ENCODE assay signal across 30 mouse cellular contexts in genomic region chr17:12160061-12160421, GRCm38 (mm10). TPM values are rescaled to one million over a fixed set of nuclear protein-coding genes. Genes with fewer than 3 reads are reported as not detected.
A peak's percentile ranks its signal among the peaks of the same experiment; 100 is the strongest.
DNase-seq lines count a peak whose midpoint lies in the region; ATAC-seq and TF ChIP-seq lines count a peak whose summit lies in the region.
"Had no signal": no experiment of that assay in that cellular context is flagged by ENCODE, and none has a peak within 500 bp of the region (broad histone marks: within the 10 kb centered on the region; RNA-seq: fewer than 3 reads in every experiment).

No protein-coding gene starts in this region.

- 85% methylated on average over 5 of the region's 5 CpGs for WGBS in spleen, adult 2 months

- H3K4me3 ChIP-seq in layer of hippocampus, adult 2 months: no peak overlapping the region
- H3K4me3 ChIP-seq in spleen, adult 2 months (ENCODE audit: extremely low read depth, insufficient read depth, insufficient read length): no peak overlapping the region
- H3K4me3 ChIP-seq: embryonic facial prominence, embryonic 10.5 days; embryonic facial prominence, embryonic 15.5 days; forebrain, embryonic 13.5 days; heart, adult 2 months; heart, embryonic 13.5 days; left cerebral cortex, adult 2 months; limb, embryonic 15.5 days had no signal

- TF ChIP-seq CTCF in layer of hippocampus, adult 2 months (conservative IDR thresholded peaks at IDR 0.05): no peak
- no peak for TF ChIP-seq CTCF in spleen, adult 2 months (IDR thresholded peaks at IDR 0.05; ENCODE audit: extremely low read depth, insufficient read depth, insufficient read length, insufficient replicate concordance)

- 0 out of 2 replicates have a peak, but pooled peaks have one; percentile 8 for ATAC-seq in common myeloid progenitor, adult 5-6 weeks (replicated peaks; ENCODE audit: low read depth, poor library complexity, severe bottlenecking)
- ATAC-seq in megakaryocyte progenitor cell, adult 5-6 weeks (replicated peaks; ENCODE audit: poor library complexity): peak; percentile 68
- ATAC-seq: forebrain, embryonic 13.5 days; intestine, postnatal 0 days had no signal

- H3K4me1 ChIP-seq in spleen, adult 2 months (ENCODE audit: control insufficient read depth, insufficient read depth, insufficient read length): peaks cover 43% of the 10 kb centered on the region; the same call in 1 of the 2 replicates

- TF ChIP-seq POLR2A in spleen, adult 2 months (IDR thresholded peaks at IDR 0.05; ENCODE audit: low read depth, low read length): no peak

- H3K27ac ChIP-seq in layer of hippocampus, adult 2 months: peak overlapping the region; percentile 32; the same call in 1 of the 2 replicates
- H3K27ac ChIP-seq in spleen, adult 2 months (ENCODE audit: insufficient read depth, low read length): 0 out of 2 replicates have a peak overlapping the region, but pooled peaks have one; percentile 33
- H3K27ac ChIP-seq: embryonic facial prominence, embryonic 10.5 days; embryonic facial prominence, embryonic 15.5 days; forebrain, embryonic 13.5 days; heart, adult 2 months; heart, embryonic 13.5 days; hindbrain, embryonic 14.5 days; left cerebral cortex, adult 2 months; limb, embryonic 15.5 days; stomach, postnatal 0 days had no signal

- intact Hi-C loops in left cerebral cortex, postnatal 36 days (cut with DNase I): loop anchor here (5.0 kb wide), 1 partner anchor 47 kb away; no protein-coding TSS in a partner anchor

- H3K27me3 ChIP-seq in spleen, adult 2 months (ENCODE audit: control insufficient read depth, insufficient read depth, low read length): no peaks in the 10 kb centered on the region
- H3K27me3 ChIP-seq: embryonic facial prominence, embryonic 15.5 days; forebrain, embryonic 13.5 days; heart, embryonic 13.5 days; limb, embryonic 15.5 days had no signal

- no peak for DNase-seq in layer of hippocampus, adult 2 months (ENCODE audit: low spot score in 2 of 2)
- DNase-seq in layer of hippocampus, adult 9-10 months (ENCODE audit: low spot score): no peak
- DNase-seq in spleen, adult 2 months (ENCODE audit: low read depth in 1 of 2, low spot score in 2 of 2): no peak
- DNase-seq in spleen, postnatal 4 days (ENCODE audit: low spot score in 2 of 2): no peak
- DNase-seq in left cerebral cortex, postnatal 36 days (ENCODE audit: low spot score in 2 of 2): no peak
- DNase-seq in spleen, postnatal 10 days (ENCODE audit: low spot score in 2 of 2): no peak
- DNase-seq: adrenal gland, postnatal 14 days; gastrocnemius, postnatal 25 days; heart, adult 2 months; heart, postnatal 10 days; kidney, adult 9 months; kidney, postnatal 10 days; left cerebral cortex, postnatal 4 days; lung, embryonic 14.5 days; lung, postnatal 14 days; retina, postnatal 1 day; right cerebral cortex, postnatal 14 days; thymus, adult 18-20 months; thymus, postnatal 36 days had no signal

- no peaks in the 10 kb centered on the region for H3K36me3 ChIP-seq in spleen, adult 2 months (ENCODE audit: control insufficient read depth, insufficient read depth, low read length)
- H3K36me3 ChIP-seq: embryonic facial prominence, embryonic 15.5 days; limb, embryonic 15.5 days had no signal

RNA-seq across cellular contexts. Expression of gene Agpat4, which starts 41.5 kb away (rescaled TPM):
- 10 to 100 TPM; 62.2 to 66.9 TPM for total RNA-seq in layer of hippocampus, adult 2 months (2021)
- polyA plus RNA-seq in spleen, adult 2 months (2012; rRNA removed): 14.4 and 16.1 TPM in 2 replicates
- total RNA-seq in common myeloid progenitor, adult 5-6 weeks (2017): 7.0 and 11.6 TPM in 2 replicates
- 0.81 and 1.7 TPM in 2 replicates for total RNA-seq in megakaryocyte progenitor cell, adult 5-6 weeks (2015)
- total RNA-seq in megakaryocyte progenitor cell, adult 5-6 weeks (2017): 0.54 and 2.6 TPM in 2 replicates
- total RNA-seq in left cerebral cortex, postnatal 36 days (2021): 10 to 100 TPM; 54.1 to 66.5 TPM
